Mouse (Mus musculus): ENCODE data around the gene Steap3. TPM values are rescaled to one million over a fixed set of nuclear protein-coding genes. Genes with fewer than 3 reads are reported as not detected.
"Not testable (repeated sequence)": the region's sequence is repeated elsewhere in the genome, so short reads cannot be mapped to it uniquely, and the experiment has no call there.

Gene Steap3
- polyA plus RNA-seq (2015; fragmentation: Nextera tagmentation; extraction: Ambion mirVana): 5.2 and 8.2 TPM in 2 replicates

DNA sequence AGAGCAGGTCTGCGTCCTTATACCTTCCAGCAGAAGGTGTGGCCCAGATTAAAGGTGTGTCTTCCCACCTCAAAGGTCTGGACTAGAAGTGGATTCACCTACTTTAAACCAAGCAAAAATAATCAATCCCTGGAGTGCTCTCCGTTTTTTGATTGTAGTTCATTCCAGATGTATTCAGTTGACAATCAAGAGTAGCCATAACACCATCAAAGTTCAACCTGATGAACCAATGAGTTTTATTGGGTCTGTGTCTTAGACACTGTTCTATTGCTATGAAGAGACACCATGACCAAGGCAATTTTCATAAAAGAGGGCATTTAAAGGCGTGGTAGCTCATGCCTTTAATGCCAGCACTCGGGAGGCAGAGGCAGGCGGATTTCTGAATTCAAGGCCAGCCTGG, at the start of gene Steap3:
TSS of gene Steap3 (minus strand) at position 101 of the 400 bp plus-strand sequence.
- Histone ChIP-seq H3K27me3 (ENCODE audit: control insufficient read depth, insufficient read depth, low read length) (no peaks in the 10 kb centered on the region), H3K9me3 (replicated peaks; ENCODE audit: control insufficient read depth, low read length) (no peaks in the 10 kb centered on the region), H3K4me1 (ENCODE audit: control insufficient read depth, insufficient read depth, low read length) (no peaks in the 10 kb centered on the region), H3K36me3 (ENCODE audit: control insufficient read depth, insufficient read depth, low read length) (no peaks in the 10 kb centered on the region), H3K27ac (ENCODE audit: low read length) (no peak within 1 kb of the TSS), H3K9ac (ENCODE audit: low read length) (no peak within 1 kb of the TSS), H3K4me2 (ENCODE audit: low read depth, low read length) (no peak within 1 kb of the TSS), H3K4me3 (replicated peaks; ENCODE audit: low read length) (no peak within 1 kb of the TSS)
- WGBS: 85% methylated on average over 5 of the region's 5 CpGs
- no peak for ATAC-seq (ENCODE audit: insufficient read depth, low FRiP score)

GRCm38 (mm10) chr1:120321270-120322021, 48.9 kb upstream of the Steap3 start:
- WGBS: 82% methylated on average over 16 of the region's 16 CpGs
- H3K9me3 ChIP-seq (replicated peaks; ENCODE audit: control insufficient read depth, low read length): no peaks in the 10 kb centered on the region
- ATAC-seq (ENCODE audit: insufficient read depth, low FRiP score): no peak

DNA sequence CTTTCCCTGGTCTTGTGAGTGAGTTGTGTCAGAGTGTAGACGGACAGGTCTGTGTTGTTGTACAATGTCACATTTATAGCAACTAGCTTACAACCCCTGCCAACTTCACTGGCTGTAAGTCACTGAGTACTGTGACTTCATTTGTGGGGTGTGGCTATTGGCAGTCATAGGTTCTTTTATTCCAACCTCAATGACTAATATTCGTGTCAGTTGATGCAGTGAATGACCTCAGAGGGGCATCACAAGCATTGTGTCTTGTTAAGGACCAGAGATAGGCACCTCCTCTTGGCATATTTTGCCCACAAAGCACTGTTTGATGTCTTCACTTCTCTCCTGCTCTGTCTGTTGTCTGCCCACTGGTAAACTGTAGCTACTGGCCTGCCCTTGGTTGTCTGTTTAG, 33.3 kb upstream of the Steap3 start:
- no peak overlapping the region for H3K9ac ChIP-seq (ENCODE audit: low read length)
- no peak overlapping the region for H3K4me2 ChIP-seq (ENCODE audit: low read depth, low read length)
- H3K9me3 ChIP-seq (replicated peaks; ENCODE audit: control insufficient read depth, low read length): no peaks in the 10 kb centered on the region
- no peak for ATAC-seq (ENCODE audit: insufficient read depth, low FRiP score)
- 72% methylated on average over 2 of the region's 2 CpGs for WGBS
- H3K27me3 ChIP-seq (ENCODE audit: control insufficient read depth, insufficient read depth, low read length): no peaks in the 10 kb centered on the region
- H3K27ac ChIP-seq (ENCODE audit: low read length): no peak overlapping the region
- no peaks in the 10 kb centered on the region for H3K36me3 ChIP-seq (ENCODE audit: control insufficient read depth, insufficient read depth, low read length)
- no peaks in the 10 kb centered on the region for H3K4me1 ChIP-seq (ENCODE audit: control insufficient read depth, insufficient read depth, low read length)
- no peak overlapping the region for H3K4me3 ChIP-seq (replicated peaks; ENCODE audit: low read length)

More at GRCm38 (mm10) chr1:120321270-120322021, 48.9 kb upstream of the Steap3 start:
- no peak overlapping the region for H3K4me3 ChIP-seq (replicated peaks; ENCODE audit: low read length)
- no peak overlapping the region for H3K9ac ChIP-seq (ENCODE audit: low read length)
- no peaks in the 10 kb centered on the region for H3K4me1 ChIP-seq (ENCODE audit: control insufficient read depth, insufficient read depth, low read length)
- H3K27ac ChIP-seq (ENCODE audit: low read length): no peak overlapping the region
- H3K27me3 ChIP-seq (ENCODE audit: control insufficient read depth, insufficient read depth, low read length): no peaks in the 10 kb centered on the region
- H3K36me3 ChIP-seq (ENCODE audit: control insufficient read depth, insufficient read depth, low read length): no peaks in the 10 kb centered on the region
- H3K4me2 ChIP-seq (ENCODE audit: low read depth, low read length): no peak overlapping the region

- Histone ChIP-seq H3K4me3 (replicated peaks; ENCODE audit: low read length) (no peak overlapping the region), H3K4me1 (ENCODE audit: control insufficient read depth, insufficient read depth, low read length) (no peaks in the 10 kb centered on the region), H3K36me3 (ENCODE audit: control insufficient read depth, insufficient read depth, low read length) (no peaks in the 10 kb centered on the region), H3K9ac (ENCODE audit: low read length) (no peak overlapping the region), H3K27me3 (ENCODE audit: control insufficient read depth, insufficient read depth, low read length) (no peaks in the 10 kb centered on the region), H3K9me3 (replicated peaks; ENCODE audit: control insufficient read depth, low read length) (no peaks in the 10 kb centered on the region), H3K4me2 (ENCODE audit: low read depth, low read length) (no peak overlapping the region), H3K27ac (ENCODE audit: low read length) (no peak overlapping the region)
- WGBS: 89% methylated on average over 2 of the region's 2 CpGs
- ATAC-seq (ENCODE audit: insufficient read depth, low FRiP score): no peak
Observed at GRCm38 (mm10) chr1:120296936-120297335, 24.4 kb upstream of the Steap3 start.

- no peaks in the 10 kb centered on the region for H3K27me3 ChIP-seq (ENCODE audit: control insufficient read depth, insufficient read depth, low read length)
- no peak overlapping the region for H3K27ac ChIP-seq (ENCODE audit: low read length)
- no peak for ATAC-seq (ENCODE audit: insufficient read depth, low FRiP score)
- no peak overlapping the region for H3K4me3 ChIP-seq (replicated peaks; ENCODE audit: low read length)
- H3K36me3 ChIP-seq (ENCODE audit: control insufficient read depth, insufficient read depth, low read length): no peaks in the 10 kb centered on the region
- 55% methylated on average over 1 of the region's 1 CpGs for WGBS
- H3K4me1 ChIP-seq (ENCODE audit: control insufficient read depth, insufficient read depth, low read length): no peaks in the 10 kb centered on the region
- no peak overlapping the region for H3K9ac ChIP-seq (ENCODE audit: low read length)
- no peaks in the 10 kb centered on the region for H3K9me3 ChIP-seq (replicated peaks; ENCODE audit: control insufficient read depth, low read length)
- no peak overlapping the region for H3K4me2 ChIP-seq (ENCODE audit: low read depth, low read length)
Observed at GRCm38 (mm10) chr1:120293803-120294202, 21.3 kb upstream of the Steap3 start.

DNA sequence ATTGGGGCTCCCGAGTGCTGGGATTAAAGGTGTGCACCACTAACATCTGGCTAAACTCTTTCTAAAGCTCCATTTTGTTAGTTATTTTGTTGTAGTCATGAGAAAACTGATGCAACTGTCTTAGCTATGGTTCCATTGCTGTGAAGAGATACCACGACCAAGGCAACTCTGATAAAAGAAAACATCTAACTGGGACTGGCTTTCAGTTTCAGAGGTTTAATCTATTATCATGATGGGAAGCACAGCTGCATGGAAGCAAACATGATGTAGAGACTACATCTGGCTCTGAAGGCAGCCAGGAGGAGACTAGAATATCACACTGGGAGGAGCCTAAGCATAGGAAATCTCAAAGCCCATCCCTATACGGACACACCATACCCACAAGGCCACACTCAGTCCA, 19.2 kb upstream of the Steap3 start:
- Histone ChIP-seq H3K9me3 (replicated peaks; ENCODE audit: control insufficient read depth, low read length) (no peaks in the 10 kb centered on the region), H3K4me2 (ENCODE audit: low read depth, low read length) (no peak overlapping the region), H3K9ac (ENCODE audit: low read length) (no peak overlapping the region), H3K27ac (ENCODE audit: low read length) (no peak overlapping the region), H3K4me3 (replicated peaks; ENCODE audit: low read length) (no peak overlapping the region), H3K36me3 (ENCODE audit: control insufficient read depth, insufficient read depth, low read length) (no peaks in the 10 kb centered on the region), H3K4me1 (ENCODE audit: control insufficient read depth, insufficient read depth, low read length) (no peaks in the 10 kb centered on the region), H3K27me3 (ENCODE audit: control insufficient read depth, insufficient read depth, low read length) (no peaks in the 10 kb centered on the region)
- WGBS: 82% methylated on average over 3 of the region's 3 CpGs
- no peak for ATAC-seq (ENCODE audit: insufficient read depth, low FRiP score)

DNA sequence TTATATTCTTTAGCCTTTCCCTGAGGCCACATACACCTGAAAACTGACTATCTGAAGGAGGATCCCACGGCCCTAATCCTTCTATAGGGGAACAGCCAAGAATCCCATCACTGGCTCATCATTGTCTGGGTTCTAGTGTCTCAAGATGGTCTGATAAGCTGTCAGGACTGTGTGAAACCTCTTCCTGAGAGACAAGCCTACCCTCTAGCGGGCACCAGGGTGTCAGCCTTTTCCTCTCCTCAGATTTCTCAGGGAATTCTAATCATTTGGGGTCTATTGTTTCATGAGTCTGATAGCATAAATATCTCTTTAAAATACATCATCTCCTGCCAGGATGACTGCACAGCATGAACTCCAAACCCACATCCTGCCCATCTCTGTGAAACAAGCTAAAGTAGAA, 17.3 kb upstream of the Steap3 start:
- no peaks in the 10 kb centered on the region for H3K9me3 ChIP-seq (replicated peaks; ENCODE audit: control insufficient read depth, low read length)
- H3K27me3 ChIP-seq (ENCODE audit: control insufficient read depth, insufficient read depth, low read length): no peaks in the 10 kb centered on the region
- no peak overlapping the region for H3K27ac ChIP-seq (ENCODE audit: low read length)
- no peak overlapping the region for H3K4me2 ChIP-seq (ENCODE audit: low read depth, low read length)
- no peaks in the 10 kb centered on the region for H3K4me1 ChIP-seq (ENCODE audit: control insufficient read depth, insufficient read depth, low read length)
- no peak for ATAC-seq (ENCODE audit: insufficient read depth, low FRiP score)
- H3K36me3 ChIP-seq (ENCODE audit: control insufficient read depth, insufficient read depth, low read length): no peaks in the 10 kb centered on the region
- no peak overlapping the region for H3K9ac ChIP-seq (ENCODE audit: low read length)
- WGBS: 55% methylated on average over 2 of the region's 2 CpGs
- H3K4me3 ChIP-seq (replicated peaks; ENCODE audit: low read length): no peak overlapping the region

GRCm38 (mm10) chr1:120287679-120288078, 15.2 kb upstream of the Steap3 start:
- Histone ChIP-seq H3K4me3 (replicated peaks; ENCODE audit: low read length) (no peak overlapping the region), H3K27me3 (ENCODE audit: control insufficient read depth, insufficient read depth, low read length) (no peaks in the 10 kb centered on the region), H3K36me3 (ENCODE audit: control insufficient read depth, insufficient read depth, low read length) (no peaks in the 10 kb centered on the region), H3K9me3 (replicated peaks; ENCODE audit: control insufficient read depth, low read length) (no peaks in the 10 kb centered on the region), H3K27ac (ENCODE audit: low read length) (no peak overlapping the region), H3K9ac (ENCODE audit: low read length) (no peak overlapping the region), H3K4me1 (ENCODE audit: control insufficient read depth, insufficient read depth, low read length) (no peaks in the 10 kb centered on the region), H3K4me2 (ENCODE audit: low read depth, low read length) (no peak overlapping the region)
- ATAC-seq (ENCODE audit: insufficient read depth, low FRiP score): no peak
- 51% methylated on average over 4 of the region's 4 CpGs for WGBS

DNA sequence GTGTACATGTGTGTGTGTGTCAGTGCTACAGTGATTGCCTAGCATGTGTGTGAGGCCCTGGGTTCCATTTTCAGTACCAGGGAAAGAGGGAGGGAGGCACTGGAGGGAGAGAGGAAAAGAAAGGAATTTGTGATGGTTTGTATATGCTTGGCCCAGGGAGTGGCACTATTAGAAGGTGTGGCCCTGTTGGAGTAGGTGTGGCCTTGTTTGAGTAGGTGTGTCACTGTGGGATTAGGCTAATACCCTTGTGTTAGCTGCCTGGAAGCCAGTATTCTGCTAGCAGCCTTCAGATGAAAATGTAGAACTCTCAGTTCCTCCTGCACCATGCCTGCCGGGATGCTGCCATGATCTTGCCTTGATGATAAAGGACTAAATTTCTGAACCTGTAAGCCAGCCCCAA, 3.6 kb upstream of the Steap3 start:
- H3K9me3 ChIP-seq (replicated peaks; ENCODE audit: control insufficient read depth, low read length); H3K27me3 ChIP-seq (ENCODE audit: control insufficient read depth, insufficient read depth, low read length): not testable (repeated sequence)
- 84% methylated on average over 1 of the region's 1 CpGs for WGBS

More for the DNA sequence above, 3.6 kb upstream of the Steap3 start:
- H3K4me2 ChIP-seq (ENCODE audit: low read depth, low read length); H3K27ac ChIP-seq (ENCODE audit: low read length); H3K4me1 ChIP-seq (ENCODE audit: control insufficient read depth, insufficient read depth, low read length); H3K36me3 ChIP-seq (ENCODE audit: control insufficient read depth, insufficient read depth, low read length); ATAC-seq (ENCODE audit: insufficient read depth, low FRiP score); H3K4me3 ChIP-seq (replicated peaks; ENCODE audit: low read length); H3K9ac ChIP-seq (ENCODE audit: low read length): not testable (repeated sequence)

Data from stomach, embryonic 16.5 days (tissue).